Mouse (Mus musculus) monocyte, adult 5-6 weeks (primary cell): Measurements from ENCODE around the gene Pask. TPM values are rescaled to one million over a fixed set of nuclear protein-coding genes. Genes with fewer than 3 reads are reported as not detected.
"Not testable (repeated sequence)": the region's sequence is repeated elsewhere in the genome, so short reads cannot be mapped to it uniquely, and the experiment has no call there.

Experiments used
- ATAC-seq: fragments of 153-309, 156-312 bp; replicated peaks from 2 replicates; pipeline ENCODE4 v1.8.0; 2017; ENCODE audit warnings: mild to moderate bottlenecking; ENCODE audit not compliant: low TSS enrichment, insufficient number of reproducible peaks, severe bottlenecking, poor library complexity, low FRiP score
- total RNA-seq: library from RNA; stranded (forward); fragments of 200-1000, 200-491, 200-594 nt; gene quantifications from 3 replicates; pipeline ENCODE4 v1.2.3, GENCODE M21; 2017

Gene Pask
- total RNA-seq, result 0.85 to 1.6 TPM in 2 of 3 replicates, not detected in the other

DNA sequence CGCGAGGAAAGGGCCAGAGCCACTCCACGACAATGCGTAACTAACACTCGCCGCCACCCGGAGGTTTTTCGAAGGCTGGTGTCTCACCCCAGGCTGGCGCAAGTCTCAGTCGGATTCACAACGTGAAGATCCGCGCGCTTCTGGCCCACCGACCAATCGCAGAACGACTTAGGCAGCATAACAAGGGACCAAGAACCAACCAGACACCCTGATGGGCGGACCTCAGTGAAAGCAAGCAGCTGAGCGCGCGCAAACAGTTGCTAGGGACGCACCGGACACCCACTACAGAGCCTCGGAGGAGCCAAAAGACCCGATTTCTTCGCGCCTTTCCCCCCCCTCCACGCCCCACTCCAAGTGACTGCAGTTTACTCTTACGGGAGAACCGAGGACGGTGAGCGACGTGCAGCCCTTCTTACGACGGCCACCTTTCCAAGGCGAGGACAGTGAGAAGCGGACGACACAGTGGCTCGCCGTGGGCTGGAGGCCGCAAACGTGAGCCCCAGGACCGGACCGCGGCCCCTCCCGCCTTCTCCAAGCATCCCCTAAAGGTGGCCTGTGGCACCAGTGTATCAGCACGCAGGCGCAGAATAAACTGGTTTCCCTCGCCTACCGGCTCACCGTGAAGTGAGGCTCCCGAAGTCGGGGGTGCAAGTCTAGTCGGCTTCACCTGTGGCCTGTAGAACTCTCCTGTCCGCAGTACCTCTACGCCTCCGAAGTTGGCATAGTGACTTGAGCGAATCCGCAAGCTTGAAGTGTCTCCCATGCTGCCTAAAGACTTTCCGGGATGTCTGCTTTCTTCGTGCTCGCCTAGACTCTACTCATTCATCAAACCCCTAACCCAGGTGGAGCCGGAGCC is at the start of gene Pask, which contains the start of gene Ppp1r7:
Gene Pask (minus strand): TSS at position 835 of the 856 bp plus-strand sequence.
Gene Ppp1r7 (plus strand): TSS at position 207 of the 856 bp plus-strand sequence.
- peak; percentile 93 for ATAC-seq

- ATAC-seq, result no peak
These were observed 45.6 kb upstream of the Pask start for GRCm38 (mm10) chr1:93388906-93389305.

DNA sequence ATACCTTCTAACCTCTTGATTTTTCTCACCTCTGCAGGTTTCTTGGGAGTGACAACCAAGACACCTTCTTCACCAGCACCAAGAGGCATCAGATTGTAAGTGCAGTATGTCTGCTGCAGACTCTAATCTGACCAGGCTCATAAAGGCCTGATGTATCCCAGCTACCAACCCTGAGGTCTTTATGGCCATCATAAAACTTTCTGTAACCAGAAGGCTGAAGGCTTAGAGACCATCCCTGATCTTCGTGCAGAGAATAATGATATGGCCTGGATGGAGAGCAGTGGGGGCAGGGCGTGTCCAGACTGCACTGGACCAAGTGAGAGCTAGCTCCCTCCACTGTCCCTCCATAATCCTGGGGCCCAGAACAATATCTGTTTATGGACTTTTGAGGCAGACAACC is 43.9 kb upstream of the Pask start:
- ATAC-seq, result no peak

DNA sequence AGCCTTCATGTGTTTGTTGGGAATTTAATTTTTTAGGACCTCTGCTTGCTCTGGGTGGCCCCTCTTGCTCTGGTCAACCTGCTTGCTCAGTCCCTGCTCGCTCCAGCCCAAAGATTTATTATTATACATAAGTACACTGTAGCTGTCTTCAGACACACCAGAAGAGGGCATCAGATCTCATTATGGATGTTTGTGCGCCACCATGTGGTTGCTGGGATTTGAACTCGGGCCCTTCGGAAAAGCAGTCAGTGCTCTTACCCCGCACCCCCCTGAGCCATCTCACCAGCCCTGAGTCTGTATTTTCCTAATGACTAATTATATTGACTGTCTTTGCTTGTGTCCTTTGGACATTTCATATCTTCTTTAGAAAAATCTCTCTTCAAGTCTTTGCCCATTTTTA is 35.8 kb upstream of the Pask start:
- ATAC-seq, result no peak

DNA sequence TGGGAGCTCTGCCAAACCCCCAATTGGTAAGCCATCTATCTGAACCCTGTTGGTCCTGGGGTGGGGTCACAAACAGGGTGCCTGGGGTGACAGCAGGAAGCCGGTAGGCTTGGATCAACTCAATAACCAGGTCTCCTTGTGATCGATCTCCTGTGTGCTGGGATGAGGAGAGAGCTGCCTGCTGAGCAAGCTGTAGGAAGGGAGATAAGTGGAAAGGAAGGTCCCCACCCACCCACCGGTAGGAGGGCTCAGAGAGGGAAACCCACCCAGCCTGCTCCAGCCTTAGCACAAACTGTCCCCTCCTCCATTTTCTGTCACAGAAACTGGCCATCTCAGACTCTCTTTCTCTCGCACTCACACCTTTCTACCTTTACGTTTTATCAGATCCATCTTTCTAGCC is 34.0 kb upstream of the Pask start:
- ATAC-seq, result no peak

DNA sequence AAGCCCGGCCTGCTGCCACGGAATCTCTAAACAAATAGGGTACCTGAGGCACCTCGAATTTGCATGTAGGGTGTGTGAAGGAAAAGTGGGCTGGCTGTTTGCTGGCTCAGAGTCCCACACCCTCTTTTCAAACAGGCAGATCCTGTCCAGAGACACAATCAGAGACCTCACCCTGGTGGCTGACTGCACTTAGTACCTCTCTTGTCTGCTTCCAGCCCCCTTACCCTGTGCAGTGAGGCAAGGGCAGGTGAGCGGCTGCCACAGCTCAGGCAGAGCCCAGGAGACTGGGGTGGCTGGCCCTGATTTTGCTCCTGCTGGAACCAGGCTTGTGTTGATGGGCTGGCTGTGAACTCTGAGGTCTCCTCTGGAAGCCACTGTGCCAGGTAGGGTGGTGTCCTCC is 30.4 kb upstream of the Pask start, which contains the start of gene Ano7:
Gene Ano7 (plus strand): TSS at position 266 of the 400 bp plus-strand sequence.
- ATAC-seq, result no peak

DNA sequence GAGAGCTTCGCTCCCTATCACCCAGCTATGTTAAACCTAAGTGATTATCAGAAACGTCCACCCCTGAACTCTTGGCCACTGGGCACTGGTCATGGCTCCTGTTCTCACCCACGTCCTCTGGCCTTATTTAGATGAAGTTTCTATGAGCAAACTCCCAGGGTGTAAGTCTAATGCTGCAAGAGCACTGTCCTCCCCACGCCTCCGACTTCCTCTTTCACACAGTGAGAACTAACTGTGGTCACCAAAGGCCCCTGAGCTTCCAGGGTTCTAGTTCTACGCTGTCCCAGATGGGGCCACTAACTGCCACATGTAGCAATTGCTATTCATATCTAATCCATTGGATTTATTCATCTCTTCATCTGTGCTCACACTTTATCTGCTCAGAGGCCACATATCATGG is 22.4 kb upstream of the Pask start:
- ATAC-seq, result no peak

GRCm38 (mm10) chr1:93362661-93363060 is 19.4 kb upstream of the Pask start:
- no peak for ATAC-seq

DNA sequence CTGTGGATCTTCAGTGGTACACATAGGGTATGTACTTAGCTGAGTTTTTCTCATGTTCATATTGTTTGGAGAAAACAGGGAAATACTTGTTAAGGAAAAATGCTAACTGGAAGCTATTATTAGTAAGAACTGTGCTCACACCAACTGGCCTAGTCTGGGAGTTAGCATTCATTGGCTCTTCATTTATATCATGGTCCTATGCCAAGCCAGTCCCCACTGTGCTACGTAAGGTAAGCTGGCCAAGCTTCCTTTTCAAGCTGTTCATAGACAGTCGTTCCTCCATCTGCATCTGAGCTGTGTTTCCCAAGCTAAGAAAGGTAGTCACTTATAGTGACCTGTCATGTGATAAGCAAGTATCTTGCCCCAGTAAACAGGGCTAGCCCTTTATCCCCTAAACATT is 9.4 kb upstream of the Pask start:
- ATAC-seq, result no peak

GRCm38 (mm10) chr1:93349701-93350100 is 6.4 kb upstream of the Pask start:
- ATAC-seq, result no peak

DNA sequence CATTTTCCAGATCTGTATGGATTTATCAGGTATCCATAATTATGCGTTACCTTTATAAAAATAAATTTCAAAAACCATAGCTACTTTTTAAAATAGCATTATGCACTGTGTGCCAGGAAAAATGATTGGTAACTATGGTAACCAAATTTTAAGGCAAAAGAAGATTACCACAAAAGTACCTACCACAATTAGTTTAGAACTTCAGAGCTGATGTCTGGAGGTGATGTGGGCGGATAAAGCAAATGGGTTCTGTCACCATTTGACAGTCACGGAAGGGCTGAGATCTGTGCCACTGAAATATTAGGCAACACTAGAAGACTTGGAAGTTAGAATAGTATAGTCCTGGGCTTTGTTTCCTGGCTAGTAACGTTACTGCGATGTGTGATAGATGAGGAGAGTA is 3.9 kb upstream of the Pask start:
- ATAC-seq, result no peak

DNA sequence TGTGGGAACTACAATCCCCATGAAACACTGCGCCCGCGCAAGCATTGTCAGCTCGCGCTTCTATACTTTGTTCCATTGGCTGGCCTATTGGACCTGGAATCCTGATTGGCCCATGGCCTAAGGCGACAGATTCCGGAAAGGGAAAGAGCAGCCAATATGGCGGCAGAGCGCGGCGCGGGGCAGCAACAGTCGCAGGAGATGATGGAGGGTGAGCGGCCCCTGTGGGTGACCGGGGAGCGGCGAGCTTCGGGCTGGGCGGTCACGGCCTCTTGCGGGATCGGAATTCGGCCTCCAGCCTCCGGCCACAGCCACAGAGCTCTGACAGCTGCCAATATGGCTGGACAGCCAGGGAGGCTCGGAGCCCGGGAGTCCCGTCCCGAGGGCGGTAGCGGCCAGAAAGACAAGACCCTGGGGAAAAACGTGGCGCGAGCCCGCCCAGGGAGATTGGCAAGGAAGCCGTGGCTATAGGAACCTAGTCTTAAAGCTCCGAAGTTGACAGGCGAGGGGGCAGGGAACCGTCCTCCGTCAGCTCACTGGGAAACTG is 294 bp upstream of the Pask start:
- ATAC-seq, result peak; percentile 93

DNA sequence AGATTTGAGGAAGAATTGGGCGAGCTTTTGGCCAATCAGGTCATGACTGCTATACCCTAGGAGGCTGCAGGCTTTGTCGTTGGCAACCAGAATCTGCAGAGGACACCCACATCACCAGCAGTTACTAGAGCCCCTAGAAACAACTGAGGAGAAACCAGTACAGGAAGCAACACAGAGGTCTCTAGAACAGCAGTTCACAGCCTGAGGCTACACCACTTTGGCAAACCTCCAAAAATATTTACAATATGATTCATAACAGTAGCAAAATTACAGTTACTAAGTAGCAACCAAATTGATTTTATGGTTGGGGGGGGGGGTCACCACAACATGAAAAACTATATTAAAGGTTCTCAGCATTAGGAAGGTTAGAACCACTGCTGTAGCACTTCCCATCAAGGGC is 8.7 kb downstream of the Pask start:
- no peak for ATAC-seq

GRCm38 (mm10) chr1:93326446-93326845 is 16.8 kb downstream of the Pask start:
- no peak for ATAC-seq

- no peak for ATAC-seq
These were observed 19.3 kb downstream of the Pask start for GRCm38 (mm10) chr1:93323973-93324372.

- ATAC-seq, result peak; percentile 93
These were observed 37.5 kb downstream of the Pask start, which contains the start of gene Mterf4 for GRCm38 (mm10) chr1:93305581-93306337. Gene Mterf4 (minus strand): TSS chr1:93305915.

- ATAC-seq, result no peak
These were observed 42.7 kb downstream of the Pask start for GRCm38 (mm10) chr1:93300578-93300977.

DNA sequence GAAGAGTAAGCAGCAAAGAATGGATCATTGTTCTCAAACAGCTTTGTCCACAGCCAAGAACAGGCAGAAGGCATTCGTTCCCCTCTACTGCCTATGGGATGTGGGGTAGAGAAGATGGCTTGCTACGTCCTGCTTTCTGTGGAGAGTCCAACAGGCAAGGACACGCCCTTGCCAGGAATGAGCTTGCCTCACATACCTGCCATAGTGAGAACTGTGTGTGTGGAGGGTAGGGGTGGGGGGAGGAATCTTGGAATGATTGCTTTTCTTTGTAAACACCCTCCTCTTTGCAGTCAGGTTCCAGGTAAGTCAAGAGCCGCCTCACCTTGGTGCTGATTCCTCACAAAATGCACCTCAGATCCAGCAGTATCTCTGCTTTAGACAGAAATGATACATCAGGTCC is 43.5 kb downstream of the Pask start:
- no peak for ATAC-seq

DNA sequence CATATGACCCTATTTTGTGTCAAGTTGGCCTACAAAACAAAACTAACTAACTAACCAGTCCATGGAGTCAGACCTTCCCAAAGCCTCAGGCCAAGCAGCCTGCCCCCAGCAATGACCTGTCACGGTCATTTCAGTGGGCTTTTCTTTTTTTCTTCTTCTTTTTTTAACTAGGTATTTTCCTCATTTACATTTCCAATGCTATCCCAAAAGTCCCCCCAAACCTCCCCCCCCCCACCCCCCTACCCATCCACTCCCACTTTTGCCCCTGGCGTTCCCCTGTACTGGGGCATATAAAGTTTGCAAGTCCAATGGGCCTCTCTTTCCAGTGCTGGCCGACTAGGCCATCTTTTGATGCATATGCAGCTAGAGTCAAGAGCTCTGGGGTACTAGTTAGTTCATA is 48.8 kb downstream of the Pask start:
- ATAC-seq, result not testable (repeated sequence)
